Mouse (Mus musculus) heart, embryonic 16.5 days (tissue): ENCODE measurements around the gene Hck. TPM values are rescaled to one million over a fixed set of nuclear protein-coding genes. Genes with fewer than 3 reads are reported as not detected.

Experiments
- ATAC-seq: fragments of 200-750 bp; cut with Nextera tagmentation; replicated peaks from 2 replicates; pipeline ENCODE4 v1.8.0; 2017; ENCODE audit warnings: moderate number of reproducible peaks; ENCODE audit not compliant: insufficient read depth, low FRiP score; ENCODE audit errors: extremely low read depth
- H3K27ac ChIP-seq: fragments of 300-500 bp; sonication (generic); 2 replicates; pipeline ENCODE4 v1.5.1; 2014; ENCODE audit warnings: mild to moderate bottlenecking, low read length, control low read depth, moderate library complexity
- H3K27me3 ChIP-seq: fragments of 300-500 bp; sonication (generic); 2 replicates; pipeline ENCODE4 v1.6.1; 2014; ENCODE audit warnings: low read length, mixed read lengths; ENCODE audit not compliant: control insufficient read depth, insufficient read depth
- H3K36me3 ChIP-seq: fragments of 300-500 bp; sonication (generic); 2 replicates; pipeline ENCODE4 v1.6.1; 2014; ENCODE audit not compliant: control insufficient read depth, insufficient read depth
- H3K4me1 ChIP-seq: fragments of 300-500 bp; sonication (generic); 2 replicates; pipeline ENCODE4 v1.6.1; 2014; ENCODE audit warnings: low read length, mixed read lengths; ENCODE audit not compliant: control insufficient read depth, insufficient read depth
- H3K4me2 ChIP-seq: fragments of 300-500 bp; sonication (generic); 2 replicates; pipeline ENCODE4 v1.6.1; 2014; ENCODE audit warnings: low read depth, mild to moderate bottlenecking, control low read depth, low read length
- H3K4me3 ChIP-seq: fragments of 300-500 bp; sonication (generic); 2 replicates; pipeline ENCODE4 v1.5.1; 2014; ENCODE audit warnings: mild to moderate bottlenecking, control low read depth, low read length
- H3K9ac ChIP-seq: fragments of 300-500 bp; sonication (generic); 2 replicates; pipeline ENCODE4 v1.6.1; 2014; ENCODE audit warnings: low read length, control low read depth
- H3K9me3 ChIP-seq: fragments of 300-500 bp; sonication (generic); replicated peaks from 2 replicates; pipeline ENCODE4 v1.6.1; 2016; ENCODE audit warnings: low read length; ENCODE audit not compliant: control insufficient read depth
- WGBS: fragments of 180-500 bp; shearing (Covaris S2); extraction: QIAGEN DNeasy Blood & Tissue Kit; methylation state at CpG from one replicate; pipeline ENCODE4 v1.1.7; 2014; 5-methylcytosine and 5-hydroxymethylcytosine counted together
- polyA plus RNA-seq: library from polyadenylated mRNA; unstranded; fragments of >200 nt; fragmentation: Nextera tagmentation; extraction: Ambion mirVana; gene quantifications from 2 replicates; pipeline ENCODE4 v1.2.1, GENCODE M21; 2015

The Hck gene
- polyA plus RNA-seq, 1 experiment from 2014 or later: 3.1 TPM

DNA sequence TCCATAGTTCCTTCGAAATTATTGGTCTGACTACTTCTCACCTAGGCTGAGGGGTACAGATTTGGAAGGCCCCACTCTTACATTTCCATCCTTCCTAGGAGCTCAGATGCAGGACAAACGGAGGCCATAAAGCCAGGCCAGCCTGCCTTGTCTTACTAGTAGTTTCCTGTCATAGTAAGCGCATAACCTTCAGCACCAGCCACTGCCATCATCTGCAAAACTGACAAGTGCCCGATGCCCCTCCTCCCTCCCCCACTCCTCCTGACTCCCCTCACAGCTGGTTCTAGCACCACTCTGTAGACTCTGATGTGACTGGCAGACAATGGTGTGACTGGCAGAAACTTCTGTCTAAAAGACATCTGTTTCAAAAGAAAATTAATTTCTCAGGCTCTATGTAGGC, 22.1 kb upstream of the Hck start:
- H3K9ac ChIP-seq: no peak overlapping the region
- H3K4me2 ChIP-seq: no peak overlapping the region
- H3K4me3 ChIP-seq: no peak overlapping the region
- no peak overlapping the region for H3K27ac ChIP-seq
- ATAC-seq: no peak
- H3K4me1 ChIP-seq: no peaks in the 10 kb centered on the region
- no peaks in the 10 kb centered on the region for H3K27me3 ChIP-seq
- no peaks in the 10 kb centered on the region for H3K9me3 ChIP-seq
- H3K36me3 ChIP-seq: no peaks in the 10 kb centered on the region
- WGBS: 83% methylated on average over 4 of the region's 4 CpGs

DNA sequence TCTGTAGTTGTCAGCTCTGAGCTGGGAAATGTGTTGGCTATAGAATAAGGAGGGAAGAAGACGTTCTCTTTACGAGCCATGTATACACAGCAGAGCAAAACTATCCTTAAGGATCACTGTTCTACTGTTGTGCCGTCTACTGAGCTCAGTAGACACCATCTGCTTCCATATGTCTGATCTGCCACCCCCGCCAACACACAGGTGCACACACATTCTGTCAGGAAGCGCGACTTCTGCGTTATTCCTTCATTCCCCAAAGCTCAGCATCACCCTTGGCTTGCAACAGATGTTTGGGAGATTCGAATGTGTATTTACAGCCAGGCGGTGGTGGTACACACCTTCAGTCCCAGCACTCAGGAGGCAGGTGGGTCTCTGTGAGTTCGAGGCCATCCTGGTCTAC, 21.2 kb upstream of the Hck start:
- Histone ChIP-seq H3K9ac (no peak overlapping the region), H3K36me3 (no peaks in the 10 kb centered on the region), H3K4me1 (no peaks in the 10 kb centered on the region), H3K27me3 (no peaks in the 10 kb centered on the region), H3K27ac (no peak overlapping the region), H3K4me2 (no peak overlapping the region), H3K9me3 (no peaks in the 10 kb centered on the region), H3K4me3 (no peak overlapping the region)
- no peak for ATAC-seq
- WGBS: 84% methylated on average over 10 of the region's 10 CpGs

DNA sequence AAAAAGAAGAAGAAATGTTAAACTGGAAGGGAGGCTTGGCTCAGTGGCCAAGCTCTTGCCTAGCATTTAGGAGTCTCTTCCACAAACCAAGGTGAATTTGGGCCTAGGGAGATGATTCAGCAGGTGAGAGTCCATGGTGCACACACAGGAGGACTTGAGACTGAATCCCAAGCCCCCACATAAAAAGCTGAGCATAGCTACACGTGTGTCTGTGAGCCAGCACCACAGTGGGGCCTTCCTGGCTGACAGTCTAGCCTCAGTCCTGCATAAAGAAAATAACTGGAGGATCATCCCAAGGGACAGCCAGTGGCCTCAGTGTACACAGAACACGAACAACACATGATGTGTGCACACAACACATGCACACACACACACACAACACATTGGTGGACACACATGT, 19.0 kb upstream of the Hck start:
- Histone ChIP-seq H3K9me3 (no peaks in the 10 kb centered on the region), H3K9ac (no peak overlapping the region), H3K27ac (no peak overlapping the region), H3K4me1 (no peaks in the 10 kb centered on the region), H3K4me3 (no peak overlapping the region), H3K27me3 (no peaks in the 10 kb centered on the region), H3K36me3 (no peaks in the 10 kb centered on the region), H3K4me2 (no peak overlapping the region)
- no peak for ATAC-seq
- WGBS: 52% methylated on average over 2 of the region's 2 CpGs

DNA sequence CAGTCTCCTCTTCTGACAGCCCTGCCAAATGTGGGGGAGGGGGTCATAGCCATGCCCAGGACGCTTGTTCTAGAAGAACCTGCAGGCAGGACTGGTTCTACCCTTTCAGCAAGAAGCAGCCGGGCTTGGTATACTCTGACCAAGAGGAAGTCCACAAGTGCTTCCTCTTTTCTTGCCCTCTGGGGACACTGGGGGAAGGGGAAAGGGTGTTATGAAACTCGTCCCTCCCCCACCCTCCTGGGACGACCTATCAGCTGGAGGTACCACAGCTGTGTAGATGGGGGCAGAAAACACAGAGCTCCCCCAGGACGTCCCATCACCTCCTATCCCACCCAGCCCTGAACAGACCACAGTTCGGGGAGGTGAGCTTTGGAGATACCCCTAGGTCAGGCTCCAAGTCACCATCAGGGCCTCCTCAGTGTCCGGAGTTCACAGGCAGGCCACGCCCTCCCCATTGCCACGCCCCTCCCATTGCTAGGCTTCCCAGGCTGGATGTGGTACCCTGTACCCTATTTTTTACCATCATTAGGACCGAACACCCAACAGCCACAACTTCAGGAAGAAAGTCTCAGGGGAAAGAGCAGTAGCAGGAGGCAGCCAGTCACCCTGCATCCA, 17.6 kb upstream of the Hck start:
- Histone ChIP-seq H3K4me2 (no peak overlapping the region), H3K9me3 (no peaks in the 10 kb centered on the region), H3K27me3 (no peaks in the 10 kb centered on the region), H3K27ac (no peak overlapping the region), H3K4me3 (no peak overlapping the region), H3K36me3 (no peaks in the 10 kb centered on the region), H3K9ac (no peak overlapping the region), H3K4me1 (no peaks in the 10 kb centered on the region)
- no peak for ATAC-seq
- 27% methylated on average over 10 of the region's 10 CpGs for WGBS

DNA sequence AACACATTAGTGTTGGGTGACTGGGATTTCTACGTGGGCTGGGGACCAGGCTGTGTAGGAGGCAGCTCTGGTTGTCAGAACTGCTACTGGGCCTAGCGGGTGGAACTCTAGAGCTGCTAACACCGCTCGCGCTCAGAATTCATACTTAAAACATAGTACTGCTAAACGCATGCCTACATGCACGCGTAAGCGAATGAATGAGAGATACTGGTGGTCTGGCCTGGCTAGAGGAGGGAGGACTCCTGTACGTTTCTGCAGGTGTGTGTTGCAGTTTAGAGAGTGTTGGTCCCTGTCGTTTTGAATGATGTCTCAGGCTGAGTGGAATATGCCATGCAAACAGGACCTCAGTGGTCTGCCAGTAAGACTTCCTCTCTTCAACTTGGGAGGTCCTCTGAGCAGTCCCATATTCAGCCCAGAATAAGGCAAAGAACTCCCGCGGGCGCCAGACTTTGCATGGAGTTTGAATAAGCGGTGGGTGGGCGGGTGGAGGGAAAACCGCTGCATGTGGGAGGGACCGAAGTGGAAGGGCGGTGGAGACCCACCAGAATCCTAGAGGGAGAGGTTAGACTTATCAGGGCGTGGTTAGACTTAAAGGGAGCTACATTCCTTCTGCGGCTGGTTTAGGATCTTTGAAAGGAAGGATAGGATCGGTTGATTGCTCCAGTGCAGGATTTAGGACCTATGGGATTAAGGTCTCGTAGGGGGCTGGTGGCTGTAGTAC, 1.1 kb upstream of the Hck start:
- H3K36me3 ChIP-seq: no peaks in the 10 kb centered on the region
- WGBS: 37% methylated on average over 23 of the region's 23 CpGs
- ATAC-seq: no peak
- peaks cover 7% of the 10 kb centered on the region; the same call in 1 of the 2 replicates for H3K4me1 ChIP-seq
- H3K27ac ChIP-seq: no peak overlapping the region
- H3K27me3 ChIP-seq: peaks cover 45% of the 10 kb centered on the region
- H3K4me3 ChIP-seq: peak overlapping the region; percentile 40
- H3K9ac ChIP-seq: no peak overlapping the region
- peak overlapping the region; percentile 72 for H3K4me2 ChIP-seq
- H3K9me3 ChIP-seq: no peaks in the 10 kb centered on the region

DNA sequence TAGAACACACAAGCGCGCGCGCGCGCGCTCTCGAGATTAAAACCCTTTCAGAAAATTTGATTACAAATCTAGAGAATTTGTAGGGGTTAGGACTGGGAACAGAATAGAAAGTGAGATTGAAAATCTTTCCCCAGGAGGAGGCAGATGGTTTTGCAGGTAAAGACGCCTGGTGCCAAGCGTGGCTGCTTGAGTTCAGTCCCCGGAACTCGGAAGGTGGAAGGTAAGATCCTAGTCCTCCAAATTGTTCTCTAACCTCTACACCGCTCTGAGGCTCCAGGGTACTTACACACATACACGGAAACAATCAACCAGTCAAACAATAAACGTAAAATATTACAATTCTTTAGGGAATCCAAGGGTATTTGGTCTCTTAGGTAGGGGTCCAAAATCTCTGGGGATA, 466 bp upstream of the Hck start:
- 4% methylated on average over 15 of the region's 15 CpGs for WGBS
- H3K27me3 ChIP-seq: peaks cover 45% of the 10 kb centered on the region
- H3K4me1 ChIP-seq: peaks cover 7% of the 10 kb centered on the region; the same call in 1 of the 2 replicates
- H3K4me2 ChIP-seq: peak overlapping the region; percentile 72
- H3K27ac ChIP-seq: no peak overlapping the region
- H3K9ac ChIP-seq: no peak overlapping the region
- H3K36me3 ChIP-seq: no peaks in the 10 kb centered on the region
- peak overlapping the region; percentile 40 for H3K4me3 ChIP-seq
- ATAC-seq: no peak
- no peaks in the 10 kb centered on the region for H3K9me3 ChIP-seq

DNA sequence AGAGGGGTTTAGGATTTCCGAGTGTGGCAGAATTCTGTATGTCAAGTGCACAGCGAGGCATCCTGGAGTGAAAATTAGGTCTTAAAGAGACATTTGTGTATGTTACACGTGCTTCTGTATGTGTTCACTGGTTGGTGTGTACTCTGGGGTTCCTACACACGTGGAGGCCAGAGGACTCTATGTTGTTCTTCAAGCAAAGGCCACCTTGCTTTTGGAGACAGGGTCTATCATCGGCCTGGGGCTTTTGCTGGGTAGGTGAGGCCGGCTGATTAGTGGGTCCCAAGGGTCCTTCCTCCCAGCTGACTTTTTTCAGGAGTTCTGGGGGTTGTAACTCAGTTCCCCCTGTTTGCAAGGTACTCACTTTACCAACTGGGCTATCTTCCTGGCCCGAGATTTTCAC, 1.3 kb downstream of the Hck start:
- Histone ChIP-seq H3K27ac (no peak overlapping the region), H3K9me3 (no peaks in the 10 kb centered on the region), H3K36me3 (no peaks in the 10 kb centered on the region), H3K9ac (no peak overlapping the region), H3K4me3 (no peak overlapping the region), H3K4me1 (peaks cover 7% of the 10 kb centered on the region; the same call in 1 of the 2 replicates), H3K27me3 (peaks cover 45% of the 10 kb centered on the region), H3K4me2 (no peak overlapping the region)
- ATAC-seq: no peak
- WGBS: 70% methylated on average over 7 of the region's 7 CpGs

DNA sequence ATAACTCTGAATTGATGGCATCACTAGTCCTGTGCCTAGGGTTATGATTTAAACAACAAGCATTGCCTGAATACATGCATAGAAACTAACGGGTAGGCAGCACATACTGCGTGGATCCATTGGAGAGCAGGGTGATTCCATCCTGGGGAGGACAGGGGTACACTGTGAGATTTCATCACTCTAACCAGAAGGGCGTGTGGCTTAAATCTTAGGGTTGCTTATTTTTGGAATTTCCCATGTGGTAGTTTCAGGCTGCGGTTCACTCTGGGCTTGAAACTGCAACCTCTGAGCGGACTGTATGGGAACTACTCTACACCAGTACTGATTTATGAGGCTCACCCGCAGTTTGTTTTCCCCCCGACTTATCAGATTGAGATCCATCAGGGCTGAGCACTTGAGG, 3.0 kb downstream of the Hck start:
- H3K4me1 ChIP-seq: peaks cover 7% of the 10 kb centered on the region; the same call in 1 of the 2 replicates
- no peak overlapping the region for H3K27ac ChIP-seq
- H3K4me3 ChIP-seq: no peak overlapping the region
- WGBS: 80% methylated on average over 7 of the region's 7 CpGs
- H3K27me3 ChIP-seq: peaks cover 45% of the 10 kb centered on the region
- H3K9ac ChIP-seq: no peak overlapping the region
- H3K9me3 ChIP-seq: no peaks in the 10 kb centered on the region
- ATAC-seq: no peak
- H3K36me3 ChIP-seq: no peaks in the 10 kb centered on the region
- no peak overlapping the region for H3K4me2 ChIP-seq

DNA sequence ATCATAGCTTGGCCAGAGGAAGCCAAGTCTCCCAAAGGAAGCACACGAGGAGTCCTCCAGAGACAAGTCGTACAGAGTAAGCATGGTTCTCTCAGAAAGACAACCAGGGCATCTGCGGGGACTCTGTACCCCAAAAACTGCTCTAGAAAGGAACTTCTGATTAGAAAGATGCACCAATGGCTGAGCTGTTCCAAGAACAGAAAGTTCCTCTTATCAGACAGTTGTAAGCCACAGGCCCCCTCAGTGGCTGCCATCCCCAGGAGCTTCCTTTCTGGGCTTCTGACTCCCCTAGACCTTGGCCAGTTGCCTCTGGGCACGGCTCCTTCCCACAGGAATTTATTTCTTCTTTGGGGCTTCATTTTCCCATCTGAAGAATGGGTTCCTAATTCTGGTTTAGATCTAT, 7.4 kb downstream of the Hck start:
- Histone ChIP-seq H3K4me2 (no peak overlapping the region), H3K27ac (no peak overlapping the region), H3K9me3 (no peaks in the 10 kb centered on the region), H3K36me3 (no peaks in the 10 kb centered on the region), H3K4me3 (no peak overlapping the region), H3K9ac (no peak overlapping the region), H3K27me3 (peaks cover 5% of the 10 kb centered on the region; the same call in 1 of the 2 replicates), H3K4me1 (no peaks in the 10 kb centered on the region)
- ATAC-seq: no peak
- 70% methylated on average over 4 of the region's 4 CpGs for WGBS
